Comparison of ENCODE assay signal across 8 mouse cellular contexts in genomic region chr17:21536096-21536495, GRCm38 (mm10). TPM values are rescaled to one million over a fixed set of nuclear protein-coding genes. Genes with fewer than 3 reads are reported as not detected.
DNase-seq lines count a peak whose midpoint lies in the region; ATAC-seq and TF ChIP-seq lines count a peak whose summit lies in the region.

No protein-coding gene starts in this region.

- H3K27me3 ChIP-seq in lung, embryonic 15.5 days: no peaks in the 10 kb centered on the region
- no peaks in the 10 kb centered on the region for H3K27me3 ChIP-seq in embryonic facial prominence, embryonic 15.5 days
- no peaks in the 10 kb centered on the region for H3K27me3 ChIP-seq in limb, embryonic 13.5 days
- no peaks in the 10 kb centered on the region for H3K27me3 ChIP-seq in small intestine, adult 2 months (ENCODE audit: control insufficient read depth, insufficient read depth, low read length)

- TF ChIP-seq CTCF in small intestine, adult 2 months (IDR thresholded peaks at IDR 0.05; ENCODE audit: extremely low read depth, insufficient read length, insufficient replicate concordance, low read depth, low read length): no peak

- H3K27ac ChIP-seq in lung, embryonic 15.5 days: no peak overlapping the region
- no peak overlapping the region for H3K27ac ChIP-seq in embryonic facial prominence, embryonic 15.5 days (replicated peaks)
- H3K27ac ChIP-seq in limb, embryonic 13.5 days: no peak overlapping the region
- no peak overlapping the region for H3K27ac ChIP-seq in small intestine, adult 2 months (ENCODE audit: insufficient read depth, low read depth, low read length)

- H3K4me2 ChIP-seq in lung, embryonic 15.5 days: peak overlapping the region; percentile 79
- peak overlapping the region; percentile 76 for H3K4me2 ChIP-seq in embryonic facial prominence, embryonic 15.5 days (replicated peaks)
- H3K4me2 ChIP-seq in limb, embryonic 13.5 days (replicated peaks): peak overlapping the region; percentile 78

- H3K4me1 ChIP-seq in lung, embryonic 15.5 days: peaks cover 21% of the 10 kb centered on the region
- peaks cover 19% of the 10 kb centered on the region for H3K4me1 ChIP-seq in embryonic facial prominence, embryonic 15.5 days
- peaks cover 24% of the 10 kb centered on the region for H3K4me1 ChIP-seq in limb, embryonic 13.5 days
- H3K4me1 ChIP-seq in small intestine, adult 2 months (ENCODE audit: control insufficient read depth, insufficient read depth, insufficient read length, low read length): peaks cover 3% of the 10 kb centered on the region

- DNase-seq in lung, postnatal 4 days: no peak
- DNase-seq in spleen, postnatal 4 days (ENCODE audit: low spot score in 2 of 2): no peak
- no peak for DNase-seq in ovary, postnatal 14 days (ENCODE audit: low spot score)
- DNase-seq in left cerebral cortex, adult 18-20 months (ENCODE audit: low spot score in 2 of 2): no peak

- TF ChIP-seq POLR2A in small intestine, adult 2 months (IDR thresholded peaks at IDR 0.05; ENCODE audit: low read depth, low read length): no peak

- ATAC-seq in lung, embryonic 15.5 days (ENCODE audit: borderline replicate concordance, extremely low read depth, low FRiP score, low TSS enrichment): no peak
- no peak for ATAC-seq in embryonic facial prominence, embryonic 15.5 days (ENCODE audit: insufficient number of reproducible peaks, low FRiP score, low TSS enrichment, low read depth)
- no peak for ATAC-seq in limb, embryonic 13.5 days (ENCODE audit: low FRiP score, low read depth)

- H3K9ac ChIP-seq in lung, embryonic 15.5 days: no peak overlapping the region
- H3K9ac ChIP-seq in embryonic facial prominence, embryonic 15.5 days: peak overlapping the region; percentile 31; the same call in 1 of the 2 replicates
- peak overlapping the region; percentile 71 for H3K9ac ChIP-seq in limb, embryonic 13.5 days

- H3K4me3 ChIP-seq in lung, embryonic 15.5 days: peak overlapping the region; percentile 59
- peak overlapping the region; percentile 59 for H3K4me3 ChIP-seq in embryonic facial prominence, embryonic 15.5 days (replicated peaks)
- peak overlapping the region; percentile 58 for H3K4me3 ChIP-seq in limb, embryonic 13.5 days
- peak overlapping the region; percentile 78 for H3K4me3 ChIP-seq in small intestine, adult 2 months (ENCODE audit: low read depth, low read length)

- WGBS in lung, embryonic 15.5 days: 25% methylated on average over 7 of the region's 7 CpGs
- 33% methylated on average over 7 of the region's 7 CpGs for WGBS in embryonic facial prominence, embryonic 15.5 days
- 40% methylated on average over 7 of the region's 7 CpGs for WGBS in limb, embryonic 13.5 days
- WGBS in small intestine, adult 2 months: 36% methylated on average over 7 of the region's 7 CpGs

- no peaks in the 10 kb centered on the region for H3K9me3 ChIP-seq in lung, embryonic 15.5 days
- no peaks in the 10 kb centered on the region for H3K9me3 ChIP-seq in embryonic facial prominence, embryonic 15.5 days (replicated peaks)
- H3K9me3 ChIP-seq in limb, embryonic 13.5 days: no peaks in the 10 kb centered on the region

- no peaks in the 10 kb centered on the region for H3K36me3 ChIP-seq in lung, embryonic 15.5 days
- H3K36me3 ChIP-seq in embryonic facial prominence, embryonic 15.5 days: no peaks in the 10 kb centered on the region
- H3K36me3 ChIP-seq in limb, embryonic 13.5 days: no peaks in the 10 kb centered on the region
- H3K36me3 ChIP-seq in small intestine, adult 2 months (ENCODE audit: control insufficient read depth, insufficient read depth, low read length): no peaks in the 10 kb centered on the region

RNA-seq across cellular contexts. Expression of gene Zfp52, which starts 0.8 kb away (rescaled TPM):
- polyA plus RNA-seq in lung, embryonic 15.5 days (2015; fragmentation: Nextera tagmentation; extraction: Ambion mirVana): 4.3 and 5.1 TPM in 2 replicates
- polyA plus RNA-seq in embryonic facial prominence, embryonic 15.5 days (2015; fragmentation: Nextera tagmentation; extraction: Ambion mirVana): 5.0 and 5.4 TPM in 2 replicates
- polyA plus RNA-seq in limb, embryonic 13.5 days (2015; fragmentation: Nextera tagmentation; extraction: Ambion mirVana): 4.9 and 5.1 TPM in 2 replicates
- 0.05 TPM in 1 of 2 replicates, not detected in the other for polyA plus RNA-seq in small intestine, adult 2 months (2012; rRNA removed)
- total RNA-seq in left cerebral cortex, adult 18-20 months (2021): 1 to 10 TPM; 6.5 to 7.3 TPM

RNA-seq across cellular contexts. Expression of gene Zfp948, which starts 30.7 kb away (rescaled TPM):
- 16.9 and 17.8 TPM in 2 replicates for polyA plus RNA-seq in lung, embryonic 15.5 days (2015; fragmentation: Nextera tagmentation; extraction: Ambion mirVana)
- 16.7 and 18.8 TPM in 2 replicates for polyA plus RNA-seq in embryonic facial prominence, embryonic 15.5 days (2015; fragmentation: Nextera tagmentation; extraction: Ambion mirVana)
- polyA plus RNA-seq in limb, embryonic 13.5 days (2015; fragmentation: Nextera tagmentation; extraction: Ambion mirVana): 16.9 and 17.9 TPM in 2 replicates
- 0.20 and 0.60 TPM in 2 replicates for polyA plus RNA-seq in small intestine, adult 2 months (2012; rRNA removed)
- total RNA-seq in left cerebral cortex, adult 18-20 months (2021): 10 to 100 TPM; 12.6 to 13.0 TPM

RNA-seq across cellular contexts. Expression of gene Zfp53, which starts 47.3 kb away (rescaled TPM):
- 10.7 and 11.8 TPM in 2 replicates for polyA plus RNA-seq in lung, embryonic 15.5 days (2015; fragmentation: Nextera tagmentation; extraction: Ambion mirVana)
- polyA plus RNA-seq in embryonic facial prominence, embryonic 15.5 days (2015; fragmentation: Nextera tagmentation; extraction: Ambion mirVana): 10.1 and 10.8 TPM in 2 replicates
- 12.4 TPM in 2 replicates for polyA plus RNA-seq in limb, embryonic 13.5 days (2015; fragmentation: Nextera tagmentation; extraction: Ambion mirVana)
- polyA plus RNA-seq in small intestine, adult 2 months (2012; rRNA removed): 2.5 and 2.6 TPM in 2 replicates
- 1 to 10 TPM; 4.7 to 4.9 TPM for total RNA-seq in left cerebral cortex, adult 18-20 months (2021)

Comparison
In these comparisons a context has a peak if more than half of its experiments do, and no peak if none do; other contexts are left out.
1. RNA of gene Zfp948, which starts 30.7 kb away (polyA plus RNA-seq): 16.7 to 18.8 TPM in embryonic facial prominence, embryonic 15.5 days, 16.9 to 17.9 TPM in limb, embryonic 13.5 days and 16.9 to 17.8 TPM in lung, embryonic 15.5 days; 0.20 to 0.60 TPM in small intestine, adult 2 months; every median in the first group is over 10 times any median in the second.
2. Peak in every context shown above with its lines, with median percentiles within 50 percentile points of each other: H3K4me2 ChIP-seq and H3K4me3 ChIP-seq.